Mouse (Mus musculus): ENCODE measurements around the gene Col6a5.
A peak's percentile ranks its signal among the peaks of the same experiment; 100 is the strongest.

Col6a5 gene

DNA sequence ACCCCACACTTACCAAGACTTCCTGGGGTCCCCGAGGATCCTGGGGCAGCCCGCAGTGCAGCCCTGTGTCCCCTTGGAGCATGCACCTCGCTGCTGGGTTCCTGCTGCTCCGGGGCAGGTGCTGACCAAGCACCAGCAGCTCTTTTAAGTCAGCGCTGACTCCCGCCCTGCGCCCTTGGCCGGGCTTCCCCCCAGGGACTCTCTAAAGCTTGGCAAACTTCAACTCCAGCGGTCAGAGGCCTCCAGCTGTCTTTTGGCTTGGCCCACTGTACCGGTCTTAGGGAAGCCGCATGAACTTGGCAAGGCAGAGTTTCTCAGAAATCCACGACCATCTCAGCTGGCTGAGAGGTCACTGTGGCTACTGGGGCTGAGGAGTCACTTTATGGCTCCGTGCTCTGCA, at the start of gene Col6a5:
Gene Col6a5, minus strand, starts transcription at position 111 of the 400 bp plus-strand sequence.
- peak; percentile 70 for DNase-seq (ENCODE audit: low read depth, low spot score)

DNA sequence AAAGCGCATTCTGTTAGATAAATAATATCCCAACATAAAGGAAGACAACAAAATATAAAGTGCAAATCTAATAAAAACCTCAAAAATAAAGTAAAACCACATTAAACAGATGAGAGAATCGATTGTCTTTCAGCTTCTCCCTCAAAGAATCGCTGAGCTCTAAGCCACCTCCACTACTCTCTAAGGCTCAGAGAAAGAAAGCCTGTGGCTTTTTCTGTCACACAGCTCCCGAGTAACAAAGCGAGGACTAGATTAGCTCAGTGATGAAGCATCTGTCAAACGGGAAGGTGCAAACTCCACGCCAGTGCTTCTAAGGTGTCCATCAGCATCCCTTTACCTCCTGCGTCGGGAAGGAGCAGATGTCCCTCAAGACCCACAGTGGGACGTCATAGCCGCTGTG, 37.5 kb upstream of the Col6a5 start:
- no peak for DNase-seq (ENCODE audit: low read depth, low spot score)

DNA sequence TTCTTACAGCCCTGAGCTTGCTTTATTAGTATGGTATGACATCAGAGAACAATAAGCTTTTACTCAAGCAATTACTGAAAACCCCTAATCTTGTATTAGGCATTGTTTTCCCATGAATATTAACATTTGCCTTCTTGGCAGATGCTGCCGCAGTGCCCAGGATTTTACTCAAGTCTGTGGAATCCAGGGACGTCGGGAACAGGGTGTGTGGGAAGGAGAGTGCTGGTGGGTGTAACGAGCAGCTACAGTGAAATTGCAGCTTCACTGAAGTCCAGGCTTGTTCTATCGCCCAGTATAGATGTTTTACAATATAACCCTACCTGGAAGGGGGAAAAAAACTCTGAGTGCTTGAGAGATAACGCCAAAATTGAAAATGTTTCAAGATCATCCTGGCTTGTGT, 32.0 kb upstream of the Col6a5 start:
- no peak for DNase-seq (ENCODE audit: low read depth, low spot score)

DNA sequence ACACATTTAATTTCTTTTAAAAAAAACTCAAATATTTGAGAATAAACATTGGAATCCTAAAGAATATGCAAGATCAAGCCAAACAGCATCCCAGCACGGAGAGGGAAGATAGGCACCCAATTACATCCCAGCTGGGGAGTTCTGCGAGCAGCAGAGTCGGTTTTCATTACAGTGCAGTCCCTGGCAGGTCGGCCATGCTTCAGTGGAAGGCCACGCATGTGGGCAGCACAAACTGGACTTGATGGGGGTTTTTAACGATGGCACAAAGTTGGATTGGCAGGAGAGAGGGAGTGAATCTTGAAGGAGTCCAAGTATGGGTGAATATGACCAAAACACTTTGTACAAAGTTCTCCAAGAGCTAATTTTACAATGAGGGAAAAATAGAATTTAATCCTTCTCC, 29.7 kb upstream of the Col6a5 start:
- DNase-seq (ENCODE audit: low read depth, low spot score), result no peak

DNA sequence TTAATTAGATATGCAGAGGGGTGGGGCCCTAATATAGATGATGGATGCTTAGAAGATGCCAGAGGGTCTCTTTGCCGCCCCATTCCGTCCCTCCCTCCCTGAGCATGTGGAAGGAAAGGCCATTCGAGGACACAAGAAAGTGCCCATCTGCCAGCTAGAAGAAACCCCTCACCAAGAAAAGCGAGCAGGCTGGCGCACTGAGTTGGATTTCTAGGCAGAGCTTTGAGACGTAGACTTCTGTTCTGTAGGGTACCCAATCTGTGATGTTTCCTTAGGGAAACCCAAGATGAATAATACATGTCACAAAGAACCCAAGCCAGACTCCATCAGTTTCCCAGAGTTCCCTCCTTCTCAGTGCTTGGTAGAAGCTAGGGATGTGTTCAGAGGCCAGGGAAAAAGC, 29.0 kb upstream of the Col6a5 start:
- no peak for DNase-seq (ENCODE audit: low read depth, low spot score)

DNA sequence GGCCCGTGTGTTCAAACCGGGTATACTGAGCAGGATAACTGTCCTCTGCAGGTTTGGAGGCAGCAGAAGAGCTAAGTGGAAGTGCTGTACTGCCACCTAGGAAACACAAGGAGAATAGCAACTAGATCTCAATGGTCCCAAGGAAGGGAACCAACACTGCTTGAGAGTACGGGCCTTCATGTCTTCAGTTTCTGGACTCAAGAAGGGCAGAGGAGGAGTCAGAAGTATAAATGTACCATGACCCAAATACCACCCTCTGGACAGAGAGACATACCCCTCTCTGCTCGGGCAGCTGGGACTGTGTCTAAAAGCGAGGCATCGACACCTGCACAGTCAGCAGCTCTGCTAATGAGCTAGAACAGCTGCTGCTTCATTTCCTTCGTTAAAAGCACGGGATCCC, 27.7 kb upstream of the Col6a5 start:
- DNase-seq (ENCODE audit: low read depth, low spot score), result peak; percentile 12

DNA sequence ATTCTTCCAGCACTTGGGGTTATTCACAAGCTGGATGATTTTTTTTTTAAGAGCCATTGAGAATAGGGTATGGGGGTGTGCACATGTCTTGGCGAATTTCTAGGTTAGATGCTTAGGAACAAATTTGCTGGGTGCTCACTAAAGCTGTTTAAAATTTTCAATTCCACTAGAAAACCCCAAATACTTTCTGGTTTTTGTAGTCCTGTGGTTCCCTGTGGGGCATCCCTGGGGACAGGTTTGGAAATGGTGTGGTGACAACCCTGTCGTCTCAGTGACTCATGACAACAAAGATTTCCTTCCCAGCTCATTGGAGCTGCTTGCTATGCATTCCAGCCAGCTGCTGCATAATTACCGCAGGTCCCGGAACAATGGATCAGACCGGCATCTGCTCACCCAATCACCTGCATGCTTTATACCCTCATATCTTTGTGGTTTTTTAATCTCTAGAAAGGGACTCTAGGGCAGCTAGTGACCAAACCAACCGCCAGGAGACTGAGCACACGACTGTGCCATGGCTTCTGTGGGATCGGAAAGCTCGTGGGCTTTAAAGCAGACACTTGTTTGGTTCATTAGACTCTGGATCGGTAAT, 24.6 kb upstream of the Col6a5 start:
- DNase-seq (ENCODE audit: low read depth, low spot score), result no peak

DNA sequence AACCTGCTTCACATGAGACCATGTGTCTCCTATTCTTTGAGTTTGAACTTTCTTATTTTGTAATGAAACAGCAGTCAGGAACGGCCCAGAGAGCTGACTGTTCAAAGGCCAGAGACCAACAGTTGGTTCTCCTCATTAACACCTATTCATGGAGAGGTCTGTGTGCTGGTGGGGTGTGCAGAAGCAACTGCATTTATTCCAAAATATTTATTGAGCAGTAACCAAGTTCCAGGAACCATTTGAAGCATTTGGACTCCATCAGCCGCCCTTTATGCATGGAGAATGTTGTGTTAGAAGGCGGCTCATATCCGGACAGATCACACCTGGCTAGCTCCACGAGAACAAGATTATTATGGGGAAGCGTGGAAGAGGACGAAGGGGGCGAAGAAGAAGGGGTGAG, 18.0 kb upstream of the Col6a5 start:
- DNase-seq (ENCODE audit: low read depth, low spot score), result no peak

DNA sequence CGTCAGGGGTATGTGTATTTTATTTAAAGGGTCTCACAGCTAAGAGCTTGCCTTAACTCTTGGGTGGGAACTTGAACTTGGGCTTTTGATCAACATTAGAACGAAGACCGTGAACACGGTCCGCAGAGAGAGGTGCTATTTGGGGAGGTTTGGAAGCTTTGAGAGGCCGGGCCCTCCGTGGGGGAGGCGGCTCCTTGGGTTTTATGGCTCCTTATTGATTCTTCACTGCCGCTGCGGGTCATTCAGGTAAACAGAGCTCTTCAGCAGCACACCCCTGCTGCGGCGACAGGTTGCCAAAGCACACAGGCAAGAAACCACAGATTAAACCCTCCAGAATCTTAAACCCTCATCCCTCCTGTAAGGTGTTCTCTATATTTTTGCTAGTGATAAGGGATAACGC, 16.4 kb upstream of the Col6a5 start:
- DNase-seq (ENCODE audit: low read depth, low spot score), result no peak

DNA sequence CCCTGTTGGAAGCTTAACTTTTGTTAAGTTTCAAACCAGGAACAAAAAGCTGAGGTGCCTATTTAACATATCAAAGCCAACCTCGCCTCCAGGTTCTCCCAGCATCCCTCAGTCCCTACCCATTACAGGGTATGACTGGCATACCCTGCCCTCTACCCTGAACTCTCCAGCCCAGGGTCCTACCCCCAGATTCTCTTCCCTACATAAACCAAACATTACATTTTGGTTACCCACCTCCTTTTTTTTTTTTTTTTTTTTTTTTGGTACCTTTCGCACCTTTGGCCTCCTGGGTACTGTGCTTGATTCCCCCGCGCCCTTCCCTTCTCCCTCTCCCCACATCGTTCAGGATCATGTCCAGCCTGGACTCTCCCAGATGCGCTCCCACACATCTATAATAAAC, 15.9 kb upstream of the Col6a5 start:
- DNase-seq (ENCODE audit: low read depth, low spot score), result no peak

DNA sequence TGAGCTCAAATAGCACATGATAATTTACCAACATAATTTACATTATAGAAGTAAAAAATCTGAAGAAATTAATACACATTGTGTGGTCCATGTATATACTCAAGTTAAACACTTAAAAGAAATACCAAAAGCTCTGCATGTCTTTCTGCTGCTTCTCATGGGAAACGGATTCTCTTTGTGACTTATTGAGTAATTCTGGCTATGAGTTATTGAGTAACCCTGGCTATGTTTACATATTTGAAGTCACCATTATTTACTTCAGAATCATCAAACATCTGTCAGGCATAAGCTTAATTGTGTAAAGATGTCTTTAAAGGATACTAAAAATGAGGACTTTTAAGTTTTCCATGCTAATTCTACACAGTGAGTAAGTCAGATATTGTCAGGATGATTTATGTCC, 13.3 kb upstream of the Col6a5 start:
- no peak for DNase-seq (ENCODE audit: low read depth, low spot score)

DNA sequence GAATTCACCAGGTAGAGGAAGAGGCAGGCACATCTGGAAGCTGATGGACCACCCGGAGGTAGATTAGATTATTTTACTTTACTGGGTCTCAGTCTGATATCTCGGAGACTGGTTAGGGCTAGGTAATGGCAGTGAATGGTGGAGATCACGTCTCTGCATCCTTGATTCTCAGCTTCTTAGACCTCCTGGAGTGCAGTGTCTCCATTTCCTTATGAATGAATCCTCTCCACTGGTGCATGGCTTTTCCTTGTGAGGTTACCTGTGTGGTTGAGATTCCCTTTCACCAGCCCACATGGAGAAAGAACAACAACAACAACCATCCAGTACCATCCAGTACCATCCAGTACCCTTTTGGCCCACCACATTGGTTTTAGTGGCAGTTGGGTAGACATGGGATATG, 11.6 kb upstream of the Col6a5 start:
- no peak for DNase-seq (ENCODE audit: low read depth, low spot score)

DNA sequence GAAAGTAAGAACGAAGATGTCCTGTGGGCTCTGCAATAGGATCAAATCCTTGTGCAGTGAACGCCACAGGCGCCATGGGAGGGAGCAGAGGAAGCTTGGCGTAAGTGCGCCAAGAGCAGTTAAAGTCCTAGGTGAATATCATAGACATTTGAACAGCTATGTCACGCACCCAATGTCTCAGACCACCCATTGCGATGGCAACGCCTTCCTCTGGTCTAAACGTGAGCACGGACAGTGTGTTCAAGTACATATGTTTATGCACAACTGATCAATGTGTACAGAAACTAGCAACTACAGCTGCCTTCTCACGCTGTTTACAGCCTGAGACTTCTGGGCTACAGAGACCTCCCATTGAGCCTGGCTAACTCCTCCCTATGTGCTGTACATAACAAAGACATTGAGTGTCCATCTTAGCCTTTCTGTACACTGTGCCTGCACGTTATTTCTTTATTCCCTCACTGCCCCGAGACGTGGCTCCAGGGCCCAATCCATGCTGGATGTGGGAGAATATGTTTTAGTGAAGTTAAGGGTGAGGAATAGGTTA, 11.0 kb upstream of the Col6a5 start:
- no peak for DNase-seq (ENCODE audit: low read depth, low spot score)

DNA sequence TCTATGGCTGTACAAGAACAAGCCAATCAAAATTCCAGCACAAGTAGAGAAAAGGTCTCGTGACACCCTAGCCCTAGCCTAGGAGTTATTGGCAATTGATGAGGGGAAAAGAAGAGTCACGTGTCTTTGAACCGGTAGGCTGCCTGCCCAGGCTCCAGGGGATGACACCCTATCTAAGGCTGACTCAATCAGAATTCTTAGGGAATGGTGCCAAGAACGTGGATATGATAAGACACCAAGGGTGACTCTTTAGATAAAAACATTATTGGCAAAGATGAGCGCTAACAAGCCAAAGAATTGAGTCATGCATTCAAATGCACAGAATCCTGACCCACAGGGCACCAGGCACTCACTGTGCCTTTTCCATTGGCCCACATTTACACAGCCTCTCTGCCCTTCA, 10.5 kb upstream of the Col6a5 start:
- no peak for DNase-seq (ENCODE audit: low read depth, low spot score)

DNA sequence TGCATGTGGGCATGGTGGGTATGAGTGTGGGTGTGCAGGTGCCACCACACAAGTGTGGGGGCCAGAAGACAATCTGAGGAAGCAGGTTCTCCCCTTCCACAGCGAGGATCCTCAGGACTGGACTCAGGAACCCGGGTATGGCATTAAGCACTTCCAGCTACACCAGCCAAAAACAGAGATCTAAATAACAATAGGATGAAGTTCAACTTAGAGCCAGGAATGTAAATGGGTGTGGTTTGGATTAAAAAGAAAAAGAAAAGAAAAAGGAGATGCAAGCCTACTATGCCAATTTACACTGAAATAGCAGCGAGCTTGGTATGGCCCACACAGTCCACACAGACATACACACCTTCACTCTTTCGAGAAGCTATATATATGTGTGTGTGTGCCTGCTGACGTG, 7.5 kb upstream of the Col6a5 start:
- DNase-seq (ENCODE audit: low read depth, low spot score), result no peak

DNA sequence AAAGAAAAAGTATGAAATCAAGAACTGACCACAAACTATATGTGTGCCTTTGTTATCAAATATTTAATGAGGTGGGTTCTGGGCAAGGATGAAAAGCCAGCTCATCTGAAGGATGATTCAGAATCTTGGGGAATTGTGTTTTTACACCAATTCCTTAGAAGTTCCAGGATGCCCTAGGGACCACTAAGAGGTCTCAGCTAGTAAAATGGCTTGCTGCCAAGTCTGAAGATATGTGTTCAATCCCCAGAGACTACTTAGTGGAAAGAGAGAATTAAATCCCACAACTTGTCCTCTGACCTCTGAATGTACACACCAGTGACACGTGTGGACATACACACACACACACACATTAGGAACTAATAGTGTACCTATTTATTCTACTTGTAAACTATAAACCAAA, 1.3 kb downstream of the Col6a5 start:
- DNase-seq (ENCODE audit: low read depth, low spot score), result no peak

DNA sequence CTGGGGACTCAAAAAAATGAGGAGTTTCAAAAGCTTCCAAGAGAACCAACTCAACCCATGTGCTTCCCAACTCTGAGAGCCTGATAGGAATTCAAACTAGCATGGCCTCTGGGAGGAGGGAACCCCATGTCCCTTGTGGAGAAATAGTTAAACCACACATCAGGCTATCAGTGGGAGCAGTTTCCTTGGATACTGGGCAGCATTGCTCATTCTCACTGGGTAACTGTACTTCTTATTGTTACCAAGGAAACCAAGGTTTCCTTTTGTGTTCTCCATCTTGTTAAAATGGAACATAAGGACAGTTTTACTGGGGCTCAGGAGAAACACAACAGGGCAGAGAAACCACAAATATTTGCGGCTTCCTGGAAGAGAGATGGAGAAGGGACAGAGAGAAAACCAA, 10.7 kb downstream of the Col6a5 start:
- DNase-seq (ENCODE audit: low read depth, low spot score), result no peak

DNA sequence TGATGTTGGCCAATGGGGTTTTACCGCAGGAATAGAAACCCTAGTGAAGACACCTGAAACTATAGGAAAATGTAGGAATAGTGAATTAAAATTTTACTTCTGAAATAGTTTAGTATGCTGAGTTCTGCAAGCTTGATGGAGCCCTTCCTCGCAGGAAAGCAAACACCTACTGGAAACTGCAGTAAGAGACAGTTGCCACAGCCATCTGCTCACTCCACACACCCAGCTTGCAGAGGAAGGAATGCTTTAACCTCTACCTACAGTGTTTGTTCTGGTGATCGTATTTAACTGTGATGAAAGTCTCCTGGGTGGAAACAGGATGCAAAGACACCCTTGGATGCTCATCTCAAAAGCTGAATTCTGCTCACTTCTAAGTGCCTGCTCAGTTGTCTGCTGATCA, 12.9 kb downstream of the Col6a5 start:
- no peak for DNase-seq (ENCODE audit: low read depth, low spot score)

DNA sequence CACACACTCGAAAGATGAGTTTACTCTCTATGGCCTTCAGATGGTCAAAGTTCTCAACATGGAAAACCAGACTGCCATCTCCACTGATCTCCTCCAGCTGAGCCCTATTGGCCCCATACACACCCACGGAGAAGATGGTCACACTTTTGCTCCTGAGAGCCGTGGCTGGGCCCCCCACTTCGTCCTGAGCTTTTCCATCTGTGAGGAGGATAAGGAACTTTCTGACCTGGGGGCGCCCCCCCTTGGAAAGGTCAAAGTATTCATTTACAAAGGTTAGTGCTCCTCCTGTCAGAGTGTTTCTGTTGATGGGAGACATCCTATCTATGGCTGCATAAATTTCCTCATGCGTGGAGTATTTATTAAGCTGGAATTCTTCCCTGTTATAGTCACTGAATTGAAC, 26.6 kb downstream of the Col6a5 start:
- no peak for DNase-seq (ENCODE audit: low read depth, low spot score)

DNA sequence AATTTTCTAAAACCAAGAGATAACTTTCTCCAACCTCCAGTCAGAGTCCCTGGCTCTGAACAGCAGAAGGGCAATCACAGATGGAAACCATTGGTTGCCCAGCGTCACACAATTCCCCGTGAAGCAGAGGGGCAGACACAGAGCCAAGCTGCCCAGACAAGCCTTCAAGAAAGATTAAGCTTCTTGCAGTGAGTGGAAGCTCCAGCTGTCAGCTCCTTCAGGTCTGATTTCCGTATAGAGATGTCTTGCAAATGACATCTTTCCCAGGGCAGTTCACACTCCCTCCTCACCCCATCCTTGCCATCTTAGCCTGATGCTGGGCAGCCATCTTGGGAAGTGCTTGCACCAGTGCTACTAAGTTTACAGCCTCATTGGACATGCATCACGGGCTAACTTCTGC, 31.2 kb downstream of the Col6a5 start:
- no peak for DNase-seq (ENCODE audit: low read depth, low spot score)

DNA sequence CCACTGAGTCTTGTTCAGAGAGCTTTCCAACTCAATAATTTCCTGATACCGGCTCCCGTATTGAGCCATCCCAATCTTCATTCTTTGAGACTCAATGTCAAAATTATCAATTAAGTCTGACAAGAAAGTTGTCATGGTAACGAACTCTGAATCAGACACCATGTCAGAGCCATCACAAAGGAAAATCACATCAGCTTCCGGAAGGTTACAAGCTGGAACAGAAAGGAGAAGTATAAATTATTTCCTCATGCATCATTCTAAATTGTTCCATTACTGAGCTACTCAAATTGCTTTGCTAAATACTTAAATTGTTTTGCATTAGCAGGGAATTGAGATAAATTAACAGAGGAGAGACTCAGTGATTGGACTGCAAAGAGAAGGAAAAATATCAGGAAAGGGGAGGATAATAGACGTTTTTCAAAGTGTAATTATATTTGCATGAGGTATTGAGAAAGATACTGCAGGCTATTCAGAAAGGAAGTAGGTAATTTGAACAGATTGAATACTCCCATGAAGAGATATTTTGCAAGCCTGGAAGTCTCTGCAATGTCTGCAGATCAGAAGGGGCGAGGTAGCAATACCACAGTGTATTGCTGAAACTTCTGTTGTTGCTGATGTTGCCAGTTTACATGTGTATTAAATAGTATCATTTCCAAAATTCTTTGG, 31.9 kb downstream of the Col6a5 start:
- DNase-seq (ENCODE audit: low read depth, low spot score), result no peak

DNA sequence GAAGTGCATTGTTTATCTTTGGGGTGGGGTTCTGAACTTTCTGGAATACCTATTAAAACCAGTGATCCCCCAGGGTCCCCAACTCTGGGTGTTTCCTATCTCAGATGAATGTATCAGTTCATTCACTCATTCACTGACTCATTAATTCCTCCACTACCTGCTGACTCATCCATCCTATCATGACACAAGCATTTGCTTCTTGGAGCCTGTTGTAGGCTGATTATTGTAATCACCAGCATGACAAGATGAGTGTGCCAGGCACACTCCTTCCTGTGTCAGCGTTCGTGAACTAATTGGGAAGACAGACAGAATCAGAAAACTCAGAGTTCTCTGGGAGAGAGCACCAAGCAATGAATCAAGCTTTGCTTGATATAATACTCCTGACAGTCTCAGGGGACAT, 36.8 kb downstream of the Col6a5 start:
- no peak for DNase-seq (ENCODE audit: low read depth, low spot score)

DNA sequence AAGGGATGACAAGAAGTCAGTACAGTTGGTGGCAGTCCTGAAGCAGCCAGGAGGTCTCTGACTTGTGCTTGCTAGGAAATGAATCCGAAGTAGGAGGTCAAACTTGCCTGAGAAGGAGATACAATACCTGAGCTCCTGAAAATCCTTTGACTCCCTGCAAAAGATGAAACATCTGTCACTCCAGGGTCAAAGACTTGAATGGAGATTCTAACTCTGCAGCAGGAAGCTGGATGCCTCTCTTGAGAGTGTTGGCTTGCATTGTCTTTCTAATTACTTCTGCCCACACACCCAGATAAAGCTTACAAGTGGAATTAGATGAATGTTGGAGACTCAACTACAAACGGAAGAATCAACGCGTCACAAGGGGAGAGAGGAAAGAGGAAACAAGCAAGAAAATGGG, 45.3 kb downstream of the Col6a5 start:
- DNase-seq (ENCODE audit: low read depth, low spot score), result no peak

DNA sequence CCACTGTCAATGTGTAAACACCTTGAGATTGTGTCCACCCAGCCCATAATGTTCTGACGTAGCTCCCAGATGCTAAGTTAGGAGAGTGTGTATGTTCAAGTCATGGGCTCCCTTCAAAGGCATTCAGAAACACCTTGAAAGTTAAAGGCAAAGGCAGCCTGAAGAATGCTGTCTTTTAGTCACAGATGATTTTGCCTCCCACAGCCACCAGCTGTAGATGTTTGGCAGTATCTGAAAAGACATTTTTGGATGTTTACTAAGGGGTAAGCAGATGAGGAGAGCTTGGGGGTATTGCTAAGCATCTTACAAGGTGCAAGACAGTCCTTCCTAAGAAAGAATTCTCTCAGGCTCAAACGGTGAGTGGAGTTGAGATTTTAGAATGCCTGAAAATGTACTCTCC, 50.3 kb downstream of the Col6a5 start:
- DNase-seq (ENCODE audit: low read depth, low spot score), result no peak
